Mouse (Mus musculus): ENCODE measurements around the gene 4930470P17Rik.

4930470P17Rik gene

GRCm38 (mm10) chr2:170578588-170578987 is 23.2 kb downstream of the 4930470P17Rik start:
- DNase-seq (ENCODE audit: low read depth): no peak

- DNase-seq (ENCODE audit: low read depth): no peak
These were observed 24.3 kb downstream of the 4930470P17Rik start for GRCm38 (mm10) chr2:170577502-170577901.

GRCm38 (mm10) chr2:170576077-170576476 is 25.7 kb downstream of the 4930470P17Rik start:
- DNase-seq (ENCODE audit: low read depth): no peak

- DNase-seq (ENCODE audit: low read depth): no peak
These were observed 36.8 kb downstream of the 4930470P17Rik start for GRCm38 (mm10) chr2:170564995-170565394.

- DNase-seq (ENCODE audit: low read depth): no peak
These were observed 37.6 kb downstream of the 4930470P17Rik start for GRCm38 (mm10) chr2:170563956-170564855.

GRCm38 (mm10) chr2:170552088-170552487 is 49.7 kb downstream of the 4930470P17Rik start:
- no peak for DNase-seq (ENCODE audit: low read depth)

GRCm38 (mm10) chr2:170550240-170550639 is 51.6 kb downstream of the 4930470P17Rik start:
- DNase-seq (ENCODE audit: low read depth): no peak

- DNase-seq (ENCODE audit: low read depth): no peak
These were observed 52.7 kb downstream of the 4930470P17Rik start for GRCm38 (mm10) chr2:170549146-170549545.

- no peak for DNase-seq (ENCODE audit: low read depth)
These were observed 53.8 kb downstream of the 4930470P17Rik start for GRCm38 (mm10) chr2:170548046-170548445.

- DNase-seq (ENCODE audit: low read depth): no peak
These were observed 54.3 kb downstream of the 4930470P17Rik start for GRCm38 (mm10) chr2:170547526-170547925.

- no peak for DNase-seq (ENCODE audit: low read depth)
These were observed 56.1 kb downstream of the 4930470P17Rik start for GRCm38 (mm10) chr2:170545745-170546144.

- no peak for DNase-seq (ENCODE audit: low read depth)
These were observed 56.9 kb downstream of the 4930470P17Rik start for GRCm38 (mm10) chr2:170544950-170545349.

GRCm38 (mm10) chr2:170544159-170544558 is 57.7 kb downstream of the 4930470P17Rik start:
- no peak for DNase-seq (ENCODE audit: low read depth)

GRCm38 (mm10) chr2:170543625-170544024 is 58.2 kb downstream of the 4930470P17Rik start:
- DNase-seq (ENCODE audit: low read depth): no peak

- DNase-seq (ENCODE audit: low read depth): no peak
These were observed 62.6 kb downstream of the 4930470P17Rik start for GRCm38 (mm10) chr2:170539211-170539610.

- DNase-seq (ENCODE audit: low read depth): no peak
These were observed 66.0 kb downstream of the 4930470P17Rik start for GRCm38 (mm10) chr2:170535841-170536240.

GRCm38 (mm10) chr2:170534803-170535174 is 67.0 kb downstream of the 4930470P17Rik start:
- no peak for DNase-seq (ENCODE audit: low read depth)

- no peak for DNase-seq (ENCODE audit: low read depth)
These were observed 67.6 kb downstream of the 4930470P17Rik start for GRCm38 (mm10) chr2:170534116-170534802.

GRCm38 (mm10) chr2:170530256-170530655 is 71.6 kb downstream of the 4930470P17Rik start:
- no peak for DNase-seq (ENCODE audit: low read depth)

- no peak for DNase-seq (ENCODE audit: low read depth)
These were observed 72.1 kb downstream of the 4930470P17Rik start for GRCm38 (mm10) chr2:170529766-170530165.
